Mouse (Mus musculus) midbrain, embryonic 15.5 days (tissue): ENCODE measurements around the gene Gm49380. TPM values are rescaled to one million over a fixed set of nuclear protein-coding genes. Genes with fewer than 3 reads are reported as not detected.

Experiments
- ATAC-seq: fragments of 200-750 bp; cut with Nextera tagmentation; replicated peaks from 2 replicates; pipeline ENCODE4 v1.8.0; 2017; ENCODE audit warnings: moderate TSS enrichment
- H3K27ac ChIP-seq: fragments of 300-500 bp; sonication (generic); 2 replicates; pipeline ENCODE4 v1.5.1; 2015; ENCODE audit warnings: mild to moderate bottlenecking, inconsistent platforms
- H3K27me3 ChIP-seq: fragments of 300-500 bp; sonication (generic); replicated peaks from 2 replicates; pipeline ENCODE4 v1.6.1; 2015; ENCODE audit warnings: inconsistent platforms
- H3K36me3 ChIP-seq: fragments of 300-500 bp; sonication (generic); replicated peaks from 2 replicates; pipeline ENCODE4 v1.6.1; 2015; ENCODE audit warnings: inconsistent platforms
- H3K4me1 ChIP-seq: fragments of 300-500 bp; sonication (generic); 2 replicates; pipeline ENCODE4 v1.6.1; 2015; ENCODE audit warnings: inconsistent platforms
- H3K4me2 ChIP-seq: fragments of 300-500 bp; sonication (generic); 2 replicates; pipeline ENCODE4 v1.6.1; 2015; ENCODE audit warnings: inconsistent platforms, mild to moderate bottlenecking, moderate library complexity
- H3K4me3 ChIP-seq: fragments of 300-500 bp; sonication (generic); 2 replicates; pipeline ENCODE4 v1.5.1; 2015; ENCODE audit warnings: mild to moderate bottlenecking, inconsistent platforms
- H3K9ac ChIP-seq: fragments of 300-500 bp; sonication (generic); 2 replicates; pipeline ENCODE4 v1.6.1; 2015; ENCODE audit warnings: mild to moderate bottlenecking, inconsistent platforms
- H3K9me3 ChIP-seq: fragments of 300-500 bp; sonication (generic); 2 replicates; pipeline ENCODE4 v1.6.1; 2016; ENCODE audit warnings: inconsistent platforms
- WGBS: fragments of 180-500 bp; shearing (Covaris S2); methylation state at CpG from one replicate; pipeline ENCODE4 v1.1.7; 2015; ENCODE audit warnings: mixed read lengths; 5-methylcytosine and 5-hydroxymethylcytosine counted together
- polyA plus RNA-seq: library from polyadenylated mRNA; unstranded; fragments of >200 nt; fragmentation: Nextera tagmentation; extraction: Ambion mirVana; gene quantifications from 2 replicates; pipeline ENCODE4 v1.2.1, GENCODE M21; 2015

The Gm49380 gene
- polyA plus RNA-seq, 1 experiment from 2014 or later: 0.25 TPM

GRCm38 (mm10) chr9:44045884-44046272 is 67.4 kb downstream of the Gm49380 start:
- Histone ChIP-seq H3K27me3 (peaks cover 37% of the 10 kb centered on the region), H3K9ac (no peak overlapping the region), H3K4me2 (no peak overlapping the region), H3K27ac (no peak overlapping the region), H3K36me3 (no peaks in the 10 kb centered on the region), H3K4me1 (peaks cover 19% of the 10 kb centered on the region), H3K9me3 (no peaks in the 10 kb centered on the region), H3K4me3 (no peak overlapping the region)
- WGBS: 89% methylated on average over 5 of the region's 5 CpGs
- no peak for ATAC-seq

GRCm38 (mm10) chr9:44045158-44045883 is 68.0 kb downstream of the Gm49380 start:
- no peak overlapping the region for H3K4me3 ChIP-seq
- H3K4me2 ChIP-seq: no peak overlapping the region
- H3K27ac ChIP-seq: no peak overlapping the region
- H3K36me3 ChIP-seq: no peaks in the 10 kb centered on the region
- peaks cover 19% of the 10 kb centered on the region for H3K4me1 ChIP-seq
- 68% methylated on average over 3 of the region's 3 CpGs for WGBS
- no peak overlapping the region for H3K9ac ChIP-seq
- no peak for ATAC-seq
- peaks cover 37% of the 10 kb centered on the region for H3K27me3 ChIP-seq
- no peaks in the 10 kb centered on the region for H3K9me3 ChIP-seq

- WGBS: 43% methylated on average over 14 of the region's 14 CpGs
Observed at GRCm38 (mm10) chr9:44044426-44045157, 68.7 kb downstream of the Gm49380 start.

GRCm38 (mm10) chr9:44043708-44044425 is 69.4 kb downstream of the Gm49380 start:
- peak overlapping the region; percentile 83 for H3K4me2 ChIP-seq
- H3K4me3 ChIP-seq: peak overlapping the region; percentile 41
- H3K9ac ChIP-seq: peak overlapping the region; percentile 38
- WGBS: 4% methylated on average over 22 of the region's 23 CpGs
- H3K27ac ChIP-seq: no peak overlapping the region
- H3K4me1 ChIP-seq: peaks cover 19% of the 10 kb centered on the region
- no peaks in the 10 kb centered on the region for H3K9me3 ChIP-seq
- no peaks in the 10 kb centered on the region for H3K36me3 ChIP-seq
- ATAC-seq: no peak
- H3K27me3 ChIP-seq: peaks cover 37% of the 10 kb centered on the region

More at GRCm38 (mm10) chr9:44044426-44045157, 68.7 kb downstream of the Gm49380 start:
- Histone ChIP-seq H3K9me3 (no peaks in the 10 kb centered on the region), H3K4me1 (peaks cover 19% of the 10 kb centered on the region), H3K9ac (no peak overlapping the region), H3K36me3 (no peaks in the 10 kb centered on the region), H3K27me3 (peaks cover 37% of the 10 kb centered on the region), H3K4me3 (peak overlapping the region; percentile 41), H3K27ac (no peak overlapping the region), H3K4me2 (peak overlapping the region; percentile 83; the same call in 1 of the 2 replicates)
- no peak for ATAC-seq

GRCm38 (mm10) chr9:44042836-44043707 is 70.2 kb downstream of the Gm49380 start, which contains the start of gene Thy1:
Thy1 (plus strand) TSS chr9:44043384.
- Histone ChIP-seq H3K27me3 (peaks cover 37% of the 10 kb centered on the region), H3K27ac (no peak within 1 kb of the TSS), H3K4me2 (peak within 1 kb of the TSS; percentile 83), H3K4me3 (peak within 1 kb of the TSS; percentile 41), H3K9ac (peak within 1 kb of the TSS; percentile 38), H3K9me3 (no peaks in the 10 kb centered on the region), H3K4me1 (peaks cover 19% of the 10 kb centered on the region), H3K36me3 (no peaks in the 10 kb centered on the region)
- ATAC-seq: peak; percentile 66; the same call in 1 of the 2 replicates
- WGBS: under 1% methylated on average over 30 of the region's 30 CpGs

GRCm38 (mm10) chr9:44042396-44042680 is 71.0 kb downstream of the Gm49380 start:
- no peak overlapping the region for H3K27ac ChIP-seq
- 96% methylated on average over 1 of the region's 1 CpGs for WGBS
- ATAC-seq: no peak
- no peak overlapping the region for H3K4me3 ChIP-seq
- no peaks in the 10 kb centered on the region for H3K9me3 ChIP-seq
- no peaks in the 10 kb centered on the region for H3K36me3 ChIP-seq
- H3K9ac ChIP-seq: no peak overlapping the region
- peaks cover 37% of the 10 kb centered on the region for H3K27me3 ChIP-seq
- H3K4me1 ChIP-seq: peaks cover 19% of the 10 kb centered on the region
- H3K4me2 ChIP-seq: no peak overlapping the region

- Histone ChIP-seq H3K36me3 (no peaks in the 10 kb centered on the region), H3K9me3 (no peaks in the 10 kb centered on the region), H3K4me3 (no peak overlapping the region), H3K4me2 (no peak overlapping the region), H3K9ac (no peak overlapping the region), H3K4me1 (peaks cover 19% of the 10 kb centered on the region), H3K27ac (no peak overlapping the region), H3K27me3 (peaks cover 37% of the 10 kb centered on the region)
- 68% methylated on average over 7 of the region's 7 CpGs for WGBS
- ATAC-seq: no peak
Observed at GRCm38 (mm10) chr9:44041511-44042395, 71.5 kb downstream of the Gm49380 start.

GRCm38 (mm10) chr9:44037106-44037505 is 76.2 kb downstream of the Gm49380 start:
- Histone ChIP-seq H3K36me3 (no peaks in the 10 kb centered on the region), H3K9ac (no peak overlapping the region), H3K4me1 (no peaks in the 10 kb centered on the region), H3K4me3 (no peak overlapping the region), H3K4me2 (no peak overlapping the region), H3K27me3 (peaks cover 9% of the 10 kb centered on the region), H3K9me3 (no peaks in the 10 kb centered on the region), H3K27ac (no peak overlapping the region)
- no peak for ATAC-seq
- WGBS: 95% methylated on average over 5 of the region's 5 CpGs

GRCm38 (mm10) chr9:44033957-44034727 is 79.2 kb downstream of the Gm49380 start:
- H3K4me2 ChIP-seq: no peak overlapping the region
- no peaks in the 10 kb centered on the region for H3K27me3 ChIP-seq
- no peak overlapping the region for H3K27ac ChIP-seq
- no peaks in the 10 kb centered on the region for H3K36me3 ChIP-seq
- no peaks in the 10 kb centered on the region for H3K9me3 ChIP-seq
- H3K4me3 ChIP-seq: no peak overlapping the region
- no peaks in the 10 kb centered on the region for H3K4me1 ChIP-seq
- H3K9ac ChIP-seq: no peak overlapping the region
- ATAC-seq: no peak
- 74% methylated on average over 13 of the region's 13 CpGs for WGBS

GRCm38 (mm10) chr9:44033317-44033716 is 80.0 kb downstream of the Gm49380 start:
- WGBS: 93% methylated on average over 5 of the region's 5 CpGs
- H3K9ac ChIP-seq: no peak overlapping the region
- H3K4me1 ChIP-seq: no peaks in the 10 kb centered on the region
- no peaks in the 10 kb centered on the region for H3K27me3 ChIP-seq
- H3K4me2 ChIP-seq: no peak overlapping the region
- no peak overlapping the region for H3K27ac ChIP-seq
- H3K36me3 ChIP-seq: no peaks in the 10 kb centered on the region
- no peak overlapping the region for H3K4me3 ChIP-seq
- no peak for ATAC-seq
- no peaks in the 10 kb centered on the region for H3K9me3 ChIP-seq
